In the genomic region with DNA sequence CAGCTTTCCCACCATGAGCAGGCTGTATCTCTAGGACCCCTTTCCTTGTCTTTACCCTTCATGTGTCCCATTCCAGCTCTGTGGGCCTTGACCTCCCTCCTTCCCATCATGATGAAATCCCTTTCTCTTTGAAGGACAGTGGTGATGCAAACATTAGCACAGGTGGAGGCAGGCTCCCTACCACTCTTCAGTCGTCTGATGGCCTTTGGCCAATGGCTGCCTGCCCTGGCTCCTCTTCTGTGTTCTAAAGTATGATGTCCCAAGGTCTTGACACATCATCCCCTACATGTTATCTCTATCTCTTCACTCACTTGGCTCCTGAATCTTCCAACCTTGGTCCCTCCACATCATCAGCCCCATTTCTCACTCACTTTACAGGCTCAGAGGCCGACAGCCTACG, we compare ENCODE assay signal across 28 mouse cellular contexts. TPM values are rescaled to one million over a fixed set of nuclear protein-coding genes. Genes with fewer than 3 reads are reported as not detected.
"Had no signal": no experiment of that assay in that cellular context is flagged by ENCODE, and none has a peak within 500 bp of the region (broad histone marks: within the 10 kb centered on the region; RNA-seq: fewer than 3 reads in every experiment).

No protein-coding gene starts in this region.

- H3K9ac ChIP-seq: kidney, embryonic 15.5 days; liver, embryonic 13.5 days; lung, embryonic 14.5 days; midbrain, embryonic 12.5 days; midbrain, embryonic 15.5 days; neural tube, embryonic 12.5 days; neural tube, embryonic 15.5 days had no signal

- H3K9me3 ChIP-seq: kidney, embryonic 15.5 days; liver, embryonic 13.5 days; midbrain, embryonic 12.5 days; midbrain, embryonic 15.5 days; neural tube, embryonic 12.5 days; neural tube, embryonic 15.5 days had no signal

- H3K4me2 ChIP-seq: kidney, embryonic 15.5 days; liver, embryonic 13.5 days; lung, embryonic 14.5 days; midbrain, embryonic 12.5 days; midbrain, embryonic 15.5 days; neural tube, embryonic 12.5 days; neural tube, embryonic 15.5 days had no signal

- H3K27ac ChIP-seq: kidney, embryonic 15.5 days; liver, embryonic 13.5 days; macrophage; midbrain, embryonic 12.5 days; midbrain, embryonic 15.5 days; neural tube, embryonic 12.5 days; neural tube, embryonic 15.5 days; stomach, postnatal 0 days had no signal

- DNase-seq: kidney, adult 8-10 months; kidney, postnatal 14 days; kidney, postnatal 4 days; liver, embryonic 13.5 days; lung, embryonic 14.5 days; right cerebral cortex, adult 18-20 months; right cerebral cortex, postnatal 14 days; right cerebral cortex, postnatal 4 days; thymus, adult 2 months; thymus, postnatal 14 days; thymus, postnatal 4 days had no signal

- H3K4me1 ChIP-seq: kidney, embryonic 15.5 days; liver, embryonic 13.5 days; midbrain, embryonic 12.5 days; midbrain, embryonic 15.5 days; neural tube, embryonic 12.5 days; neural tube, embryonic 15.5 days had no signal

- H3K27me3 ChIP-seq: kidney, embryonic 15.5 days; liver, embryonic 13.5 days; midbrain, embryonic 12.5 days; midbrain, embryonic 15.5 days; neural tube, embryonic 12.5 days; neural tube, embryonic 15.5 days had no signal

- H3K36me3 ChIP-seq: kidney, embryonic 15.5 days; liver, embryonic 13.5 days; midbrain, embryonic 12.5 days; midbrain, embryonic 15.5 days; neural tube, embryonic 12.5 days; neural tube, embryonic 15.5 days had no signal

- H3K4me3 ChIP-seq: kidney, embryonic 15.5 days; liver, embryonic 13.5 days; midbrain, embryonic 12.5 days; midbrain, embryonic 15.5 days; neural tube, embryonic 12.5 days; neural tube, embryonic 15.5 days had no signal

- ATAC-seq: lung, postnatal 0 days; midbrain, embryonic 15.5 days had no signal

RNA-seq across cellular contexts. Expression of a gene that starts 11.4 kb away (rescaled TPM):
- total RNA-seq: layer of hippocampus, adult 18-20 months; layer of hippocampus, postnatal 14 days; left cerebral cortex, adult 8-10 months; left cerebral cortex, postnatal 25 days; megakaryocyte, adult 5-6 weeks had no signal
- polyA plus RNA-seq: limb, embryonic 11.5 days; limb, embryonic 14.5 days; macrophage; midbrain, embryonic 12.5 days; neural tube, embryonic 12.5 days; neural tube, embryonic 15.5 days; stomach, embryonic 14.5 days had no signal

RNA-seq across cellular contexts. Expression of a gene that starts 15.3 kb away (rescaled TPM):
- total RNA-seq: layer of hippocampus, adult 18-20 months; layer of hippocampus, postnatal 14 days; left cerebral cortex, adult 8-10 months; left cerebral cortex, postnatal 25 days; megakaryocyte, adult 5-6 weeks had no signal
- polyA plus RNA-seq: kidney, embryonic 15.5 days; limb, embryonic 11.5 days; limb, embryonic 14.5 days; macrophage; midbrain, embryonic 12.5 days; midbrain, embryonic 15.5 days; neural tube, embryonic 12.5 days; neural tube, embryonic 15.5 days; stomach, embryonic 14.5 days; stomach, postnatal 0 days had no signal

RNA-seq across cellular contexts. Expression of a gene that starts 35.0 kb away (rescaled TPM):
- total RNA-seq: layer of hippocampus, adult 18-20 months; layer of hippocampus, postnatal 14 days; left cerebral cortex, adult 8-10 months; left cerebral cortex, postnatal 25 days; megakaryocyte, adult 5-6 weeks had no signal
- polyA plus RNA-seq: limb, embryonic 11.5 days; limb, embryonic 14.5 days; lung, embryonic 14.5 days; macrophage; midbrain, embryonic 12.5 days; midbrain, embryonic 15.5 days; neural tube, embryonic 12.5 days; neural tube, embryonic 15.5 days; stomach, embryonic 14.5 days; stomach, postnatal 0 days; thymus, adult 2 months had no signal

RNA-seq across cellular contexts. Expression of a gene that starts 43.6 kb away (rescaled TPM):
- total RNA-seq: layer of hippocampus, adult 18-20 months; layer of hippocampus, postnatal 14 days; left cerebral cortex, adult 8-10 months; left cerebral cortex, postnatal 25 days; megakaryocyte, adult 5-6 weeks had no signal
- polyA plus RNA-seq: limb, embryonic 11.5 days; limb, embryonic 14.5 days; liver, embryonic 13.5 days; liver, embryonic 16.5 days; lung, embryonic 14.5 days; macrophage; midbrain, embryonic 12.5 days; midbrain, embryonic 15.5 days; neural tube, embryonic 12.5 days; neural tube, embryonic 15.5 days; stomach, embryonic 14.5 days; stomach, postnatal 0 days had no signal

RNA-seq across cellular contexts. Expression of a gene that starts 47.3 kb away (rescaled TPM):
- total RNA-seq: megakaryocyte, adult 5-6 weeks had no signal
- polyA plus RNA-seq: kidney, embryonic 15.5 days; limb, embryonic 11.5 days; limb, embryonic 14.5 days; liver, embryonic 13.5 days; liver, embryonic 16.5 days; lung, embryonic 14.5 days; macrophage; neural tube, embryonic 12.5 days; stomach, embryonic 14.5 days; stomach, postnatal 0 days; thymus, adult 2 months had no signal
